Mouse (Mus musculus) hindbrain, embryonic 16.5 days (tissue): ENCODE data around the gene Itsn2. TPM values are rescaled to one million over a fixed set of nuclear protein-coding genes. Genes with fewer than 3 reads are reported as not detected.
"Not testable (repeated sequence)": the region's sequence is repeated elsewhere in the genome, so short reads cannot be mapped to it uniquely, and the experiment has no call there.

ENCODE experiments used
- ATAC-seq: fragments of 200-750 bp; cut with Nextera tagmentation; 2 replicates; pipeline ENCODE4 v1.8.0; 2017; ENCODE audit warnings: moderate TSS enrichment, moderate library complexity
- H3K27ac ChIP-seq: fragments of 300-500 bp; sonication (generic); 2 replicates; pipeline ENCODE4 v1.5.1; 2014; ENCODE audit warnings: low read depth, mild to moderate bottlenecking, control low read depth, low read length, moderate library complexity
- H3K27me3 ChIP-seq: fragments of 300-500 bp; sonication (generic); replicated peaks from 2 replicates; pipeline ENCODE4 v1.6.1; 2014; ENCODE audit warnings: low read length; ENCODE audit not compliant: control insufficient read depth, insufficient read depth
- H3K36me3 ChIP-seq: fragments of 300-500 bp; sonication (generic); 2 replicates; pipeline ENCODE4 v1.6.1; 2014; ENCODE audit warnings: mild to moderate bottlenecking, low read length, moderate library complexity, mixed read lengths; ENCODE audit not compliant: control insufficient read depth, insufficient read depth
- H3K4me1 ChIP-seq: fragments of 300-500 bp; sonication (generic); 2 replicates; pipeline ENCODE4 v1.6.1; 2014; ENCODE audit warnings: low read depth, low read length; ENCODE audit not compliant: control insufficient read depth, insufficient read depth
- H3K4me2 ChIP-seq: fragments of 300-500 bp; sonication (generic); 2 replicates; pipeline ENCODE4 v1.6.1; 2014; ENCODE audit warnings: mild to moderate bottlenecking, low read length, control low read depth, moderate library complexity
- H3K4me3 ChIP-seq: fragments of 300-500 bp; sonication (generic); 2 replicates; pipeline ENCODE4 v1.5.1; 2014; ENCODE audit warnings: mild to moderate bottlenecking, low read length, control low read depth, moderate library complexity
- H3K9ac ChIP-seq: fragments of 300-500 bp; sonication (generic); 2 replicates; pipeline ENCODE4 v1.6.1; 2014; ENCODE audit warnings: low read depth, mild to moderate bottlenecking, control low read depth, low read length, moderate library complexity
- H3K9me3 ChIP-seq: fragments of 300-500 bp; sonication (generic); 2 replicates; pipeline ENCODE4 v1.6.1; 2014; ENCODE audit warnings: mild to moderate bottlenecking, low read length, moderate library complexity; ENCODE audit not compliant: control insufficient read depth
- WGBS: fragments of 180-500 bp; shearing (Covaris S2); extraction: QIAGEN DNeasy Blood & Tissue Kit; methylation state at CpG from one replicate; pipeline ENCODE4 v1.1.7; 2014; 5-methylcytosine and 5-hydroxymethylcytosine counted together
- polyA plus RNA-seq: library from polyadenylated mRNA; unstranded; fragments of >200 nt; fragmentation: Nextera tagmentation; extraction: Ambion mirVana; gene quantifications from 2 replicates; pipeline ENCODE4 v1.2.1, GENCODE M21; 2015

Gene Itsn2
- polyA plus RNA-seq, 1 experiment from 2014 or later: 24.4 TPM

GRCm38 (mm10) chr12:4689341-4689740 lies 96.9 kb downstream of the Itsn2 start:
- Histone ChIP-seq H3K4me3 (no peak overlapping the region), H3K9ac (no peak overlapping the region), H3K36me3 (peaks cover 4% of the 10 kb centered on the region), H3K9me3 (no peaks in the 10 kb centered on the region), H3K27ac (no peak overlapping the region), H3K4me2 (no peak overlapping the region), H3K27me3 (no peaks in the 10 kb centered on the region), H3K4me1 (no peaks in the 10 kb centered on the region)
- WGBS: 92% methylated on average over 14 of the region's 14 CpGs
- ATAC-seq: 0 out of 2 replicates have a peak, but pooled peaks have one; percentile 20

GRCm38 (mm10) chr12:4691193-4691592 lies 98.8 kb downstream of the Itsn2 start:
- Histone ChIP-seq H3K4me1 (no peaks in the 10 kb centered on the region), H3K9me3 (no peaks in the 10 kb centered on the region), H3K27ac (no peak overlapping the region), H3K27me3 (no peaks in the 10 kb centered on the region), H3K4me2 (no peak overlapping the region), H3K36me3 (peaks cover 4% of the 10 kb centered on the region), H3K9ac (no peak overlapping the region), H3K4me3 (no peak overlapping the region)
- no peak for ATAC-seq
- 79% methylated on average over 3 of the region's 3 CpGs for WGBS

GRCm38 (mm10) chr12:4694534-4694933 lies 102.1 kb downstream of the Itsn2 start:
- Histone ChIP-seq H3K36me3 (peaks cover 3% of the 10 kb centered on the region; the same call in 1 of the 2 replicates), H3K4me3 (no peak overlapping the region), H3K9ac (no peak overlapping the region), H3K27me3 (no peaks in the 10 kb centered on the region), H3K27ac (no peak overlapping the region), H3K4me1 (no peaks in the 10 kb centered on the region), H3K4me2 (no peak overlapping the region), H3K9me3 (no peaks in the 10 kb centered on the region)
- 85% methylated on average over 1 of the region's 1 CpGs for WGBS
- ATAC-seq: no peak

- H3K4me3 ChIP-seq, H3K4me2 ChIP-seq, H3K9me3 ChIP-seq, H3K4me1 ChIP-seq, ATAC-seq, H3K27ac ChIP-seq, H3K27me3 ChIP-seq, H3K9ac ChIP-seq: not testable (repeated sequence)
- peaks cover 30% of the 10 kb centered on the region for H3K36me3 ChIP-seq
- WGBS: 81% methylated on average over 6 of the region's 6 CpGs
These were observed 113.2 kb downstream of the Itsn2 start for GRCm38 (mm10) chr12:4705626-4706025.

- 91% methylated on average over 5 of the region's 5 CpGs for WGBS
- H3K4me3 ChIP-seq: no peak overlapping the region
- no peak for ATAC-seq
- H3K4me2 ChIP-seq: no peak overlapping the region
- no peaks in the 10 kb centered on the region for H3K4me1 ChIP-seq
- H3K9ac ChIP-seq: no peak overlapping the region
- H3K27me3 ChIP-seq: no peaks in the 10 kb centered on the region
- H3K9me3 ChIP-seq: no peaks in the 10 kb centered on the region
- no peak overlapping the region for H3K27ac ChIP-seq
- H3K36me3 ChIP-seq: peaks cover 30% of the 10 kb centered on the region
These were observed 113.7 kb downstream of the Itsn2 start for GRCm38 (mm10) chr12:4706175-4706574.

GRCm38 (mm10) chr12:4706901-4707300 lies 114.5 kb downstream of the Itsn2 start:
- ATAC-seq: no peak
- no peak overlapping the region for H3K4me3 ChIP-seq
- no peaks in the 10 kb centered on the region for H3K27me3 ChIP-seq
- 93% methylated on average over 10 of the region's 10 CpGs for WGBS
- H3K4me2 ChIP-seq: no peak overlapping the region
- H3K27ac ChIP-seq: no peak overlapping the region
- H3K36me3 ChIP-seq: peaks cover 25% of the 10 kb centered on the region
- no peaks in the 10 kb centered on the region for H3K9me3 ChIP-seq
- no peak overlapping the region for H3K9ac ChIP-seq
- no peaks in the 10 kb centered on the region for H3K4me1 ChIP-seq

- Histone ChIP-seq H3K9me3 (no peaks in the 10 kb centered on the region), H3K4me2 (no peak overlapping the region), H3K4me1 (no peaks in the 10 kb centered on the region), H3K36me3 (peaks cover 25% of the 10 kb centered on the region), H3K27ac (no peak overlapping the region), H3K9ac (no peak overlapping the region), H3K27me3 (no peaks in the 10 kb centered on the region), H3K4me3 (no peak overlapping the region)
- ATAC-seq: no peak
- WGBS: 94% methylated on average over 14 of the region's 14 CpGs
These were observed 115.1 kb downstream of the Itsn2 start for GRCm38 (mm10) chr12:4707488-4708017.

GRCm38 (mm10) chr12:4708296-4708695 lies 115.9 kb downstream of the Itsn2 start:
- H3K36me3 ChIP-seq: peaks cover 25% of the 10 kb centered on the region
- H3K4me1 ChIP-seq: no peaks in the 10 kb centered on the region
- no peak overlapping the region for H3K4me3 ChIP-seq
- H3K27me3 ChIP-seq: no peaks in the 10 kb centered on the region
- no peak overlapping the region for H3K27ac ChIP-seq
- no peak overlapping the region for H3K4me2 ChIP-seq
- WGBS: 86% methylated on average over 4 of the region's 4 CpGs
- 0 out of 2 replicates have a peak, but pooled peaks have one; percentile 34 for ATAC-seq
- no peaks in the 10 kb centered on the region for H3K9me3 ChIP-seq
- H3K9ac ChIP-seq: no peak overlapping the region

- Histone ChIP-seq H3K36me3 (peaks cover 25% of the 10 kb centered on the region), H3K27me3 (no peaks in the 10 kb centered on the region), H3K9me3 (no peaks in the 10 kb centered on the region), H3K27ac (no peak overlapping the region), H3K4me1 (no peaks in the 10 kb centered on the region), H3K4me3 (no peak overlapping the region), H3K9ac (no peak overlapping the region), H3K4me2 (no peak overlapping the region)
- WGBS: 60% methylated on average over 8 of the region's 8 CpGs
- peak; percentile 84 for ATAC-seq
These were observed 116.6 kb downstream of the Itsn2 start for GRCm38 (mm10) chr12:4708881-4709604.
